Mouse (Mus musculus): ENCODE data around the gene Themis3. TPM values are rescaled to one million over a fixed set of nuclear protein-coding genes. Genes with fewer than 3 reads are reported as not detected.
"Not testable (repeated sequence)": the region's sequence is repeated elsewhere in the genome, so short reads cannot be mapped to it uniquely, and the experiment has no call there.

The Themis3 gene
- total RNA-seq, 1 experiment from 2014 or later: not detected

- no peak for DNase-seq
Measured at GRCm38 (mm10) chr17:66558404-66559317, 35.8 kb downstream of the Themis3 start.

- no peak for DNase-seq
Measured at GRCm38 (mm10) chr17:66552690-66553089, 41.7 kb downstream of the Themis3 start.

DNA sequence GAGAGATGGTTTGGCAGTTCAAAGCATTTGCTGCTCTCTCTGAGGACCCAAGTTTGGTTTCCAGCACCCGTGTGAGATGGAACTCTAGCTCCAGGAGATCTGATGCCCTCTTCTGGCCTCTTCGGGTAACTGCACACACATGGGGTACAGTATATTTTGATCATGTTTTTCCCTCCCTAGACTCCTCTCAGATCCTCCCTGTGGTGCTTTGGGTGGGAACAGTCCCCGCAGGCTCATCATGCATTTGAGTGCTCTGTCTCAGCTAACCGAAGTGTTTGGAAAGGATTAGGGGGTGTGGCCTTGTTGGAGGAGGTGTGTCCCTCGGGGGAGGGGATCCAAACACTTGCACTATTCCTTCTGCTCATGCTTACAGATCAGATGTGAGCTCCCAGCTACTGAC lies 43.9 kb downstream of the Themis3 start:
- DNase-seq: no peak

DNA sequence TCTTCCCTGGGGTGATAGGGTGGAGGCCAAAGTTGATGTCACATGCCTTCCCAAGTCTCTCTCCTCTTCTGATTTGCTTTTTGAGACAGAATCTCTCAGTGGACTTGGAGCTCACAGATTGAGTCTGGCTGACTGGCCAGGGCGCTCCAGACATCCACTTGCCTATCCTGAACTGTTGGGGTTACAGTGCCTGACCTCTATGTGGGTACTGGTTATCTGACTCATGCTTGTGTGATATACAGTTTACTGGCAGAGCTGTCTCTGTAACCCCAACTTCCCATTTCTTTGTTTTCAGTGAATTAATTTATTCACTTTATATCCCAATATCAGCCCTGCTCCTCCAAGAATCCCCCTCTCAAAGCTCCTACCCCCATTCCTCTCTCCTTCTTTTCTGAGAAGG lies 62.1 kb downstream of the Themis3 start:
- no peak for DNase-seq

- no peak for DNase-seq
Measured at GRCm38 (mm10) chr17:66523396-66523795, 71.0 kb downstream of the Themis3 start.

DNA sequence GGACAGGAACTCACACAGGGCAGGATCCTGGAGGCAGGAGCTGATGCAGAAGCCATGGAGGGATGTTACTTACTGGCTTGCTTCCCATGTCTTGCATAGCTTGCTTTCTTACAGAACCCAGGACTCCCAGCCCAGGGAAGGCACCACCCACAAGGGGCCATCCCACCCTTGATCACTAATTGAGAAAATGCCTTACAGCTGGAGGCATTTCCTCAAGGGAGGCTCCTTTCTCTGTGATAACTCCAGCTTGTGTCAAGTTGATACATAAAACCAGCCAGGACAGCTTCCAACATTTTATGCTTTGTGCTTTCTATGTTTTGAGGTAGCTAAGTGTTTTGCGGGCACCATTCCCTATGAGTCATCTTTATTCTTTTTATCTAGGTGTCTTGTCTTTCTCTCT lies 71.8 kb downstream of the Themis3 start:
- not testable (repeated sequence) for DNase-seq

DNA sequence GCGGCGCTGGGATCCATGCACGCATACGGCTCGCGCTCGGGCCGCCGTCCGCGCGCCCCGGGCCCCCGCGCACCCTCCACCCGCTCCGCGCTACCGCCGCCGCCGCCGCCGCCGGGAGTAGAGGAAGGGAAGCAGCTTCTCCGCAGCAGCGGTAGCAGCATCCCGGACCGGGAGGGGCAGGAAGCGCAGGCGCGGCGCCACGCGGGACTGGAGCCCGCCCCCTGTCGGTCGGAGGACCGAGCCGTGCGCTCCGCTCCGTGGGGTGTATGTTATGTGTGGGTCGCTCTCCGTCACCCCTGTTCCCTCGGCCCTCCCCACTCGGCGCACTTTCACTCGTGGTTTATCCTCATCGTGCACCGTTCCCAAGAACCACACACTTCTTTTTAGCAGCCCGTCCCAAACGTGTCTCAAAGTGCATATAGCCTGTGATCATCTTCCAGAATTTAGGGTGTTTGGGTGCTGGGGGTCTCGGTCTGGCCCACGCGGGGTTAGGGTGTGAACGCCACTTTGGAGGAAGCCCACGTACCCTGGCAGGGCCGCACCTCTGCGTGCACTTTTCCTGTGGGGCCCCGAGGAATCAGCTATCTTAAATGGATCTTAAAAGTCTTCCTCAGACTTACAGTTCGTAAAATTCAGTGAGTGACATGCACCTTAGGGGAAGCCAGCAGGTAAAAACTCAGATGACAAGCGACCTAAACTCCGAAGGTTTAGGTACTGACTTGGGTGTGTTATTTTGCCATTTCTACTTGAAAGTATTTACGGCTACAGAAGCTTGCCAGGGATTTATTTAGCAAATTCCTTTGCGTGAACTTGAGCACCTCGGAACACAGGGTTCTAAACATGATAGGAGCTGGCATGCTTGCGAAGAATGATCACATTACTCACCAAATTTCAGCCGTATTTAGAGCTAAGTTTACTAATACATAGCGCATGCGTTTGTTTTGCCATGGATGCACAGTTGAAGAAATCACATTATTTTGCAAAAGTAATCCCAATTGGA lies 74.6 kb downstream of the Themis3 start, which contains the start of gene Rab12:
Gene Rab12, minus strand, starts transcription at position 176 of the 1,000 bp plus-strand sequence.
- DNase-seq: peak; percentile 92

DNA sequence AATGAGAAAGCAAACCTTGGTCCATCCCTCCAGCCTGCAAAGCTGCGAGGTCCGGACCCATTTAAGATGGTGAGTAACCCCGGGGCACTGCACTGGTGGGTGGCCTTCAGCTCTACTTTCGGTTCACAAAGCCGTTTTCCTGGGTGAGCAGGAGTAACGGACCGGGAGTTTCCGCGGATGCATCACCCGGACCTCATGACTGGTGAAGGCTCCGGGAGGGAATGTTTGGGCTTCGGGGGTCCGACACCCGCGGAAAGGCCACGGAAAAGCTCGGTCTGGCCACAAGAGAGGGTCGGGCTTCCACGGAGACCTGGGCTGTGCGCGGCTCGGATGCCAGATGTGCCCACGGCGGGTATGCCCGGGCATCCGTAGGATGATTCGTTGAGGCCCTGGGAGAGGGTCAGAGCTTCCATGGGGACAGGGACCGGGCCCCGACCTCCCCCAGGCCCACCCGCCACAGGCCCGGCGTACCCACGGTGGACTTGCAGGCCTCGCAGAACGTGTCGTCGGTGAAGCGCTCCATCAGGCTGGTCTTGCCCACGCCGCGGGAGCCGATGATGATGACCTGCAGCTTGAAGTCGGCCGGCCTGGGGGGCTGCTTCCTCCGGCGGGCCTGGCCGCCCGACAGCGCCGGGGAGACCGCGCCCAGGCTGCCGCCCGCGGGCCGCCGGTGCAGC lies 75.4 kb downstream of the Themis3 start:
- peak; percentile 46 for DNase-seq

DNA sequence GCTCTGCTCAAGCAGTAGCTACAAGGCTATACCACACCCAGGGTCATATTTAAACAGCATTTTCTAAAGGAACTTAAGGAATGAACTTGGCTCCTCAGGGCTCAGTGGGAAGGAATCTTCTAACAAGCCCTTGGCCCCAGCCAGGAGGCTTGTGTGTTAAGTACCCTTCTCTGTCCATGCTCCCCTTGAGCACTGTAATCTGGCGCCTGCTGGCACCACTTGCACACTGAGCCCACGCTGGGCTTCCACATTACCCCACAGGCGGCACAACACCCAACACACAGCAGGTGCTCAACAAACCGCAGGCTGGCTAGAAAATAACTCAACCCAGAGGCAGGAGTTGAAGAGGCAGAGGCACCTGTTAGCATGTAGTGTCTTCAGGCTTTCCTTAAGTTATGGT lies 77.5 kb downstream of the Themis3 start:
- no peak for DNase-seq

- no peak for DNase-seq
Measured at GRCm38 (mm10) chr17:66514288-66514995, 80.0 kb downstream of the Themis3 start.

DNA sequence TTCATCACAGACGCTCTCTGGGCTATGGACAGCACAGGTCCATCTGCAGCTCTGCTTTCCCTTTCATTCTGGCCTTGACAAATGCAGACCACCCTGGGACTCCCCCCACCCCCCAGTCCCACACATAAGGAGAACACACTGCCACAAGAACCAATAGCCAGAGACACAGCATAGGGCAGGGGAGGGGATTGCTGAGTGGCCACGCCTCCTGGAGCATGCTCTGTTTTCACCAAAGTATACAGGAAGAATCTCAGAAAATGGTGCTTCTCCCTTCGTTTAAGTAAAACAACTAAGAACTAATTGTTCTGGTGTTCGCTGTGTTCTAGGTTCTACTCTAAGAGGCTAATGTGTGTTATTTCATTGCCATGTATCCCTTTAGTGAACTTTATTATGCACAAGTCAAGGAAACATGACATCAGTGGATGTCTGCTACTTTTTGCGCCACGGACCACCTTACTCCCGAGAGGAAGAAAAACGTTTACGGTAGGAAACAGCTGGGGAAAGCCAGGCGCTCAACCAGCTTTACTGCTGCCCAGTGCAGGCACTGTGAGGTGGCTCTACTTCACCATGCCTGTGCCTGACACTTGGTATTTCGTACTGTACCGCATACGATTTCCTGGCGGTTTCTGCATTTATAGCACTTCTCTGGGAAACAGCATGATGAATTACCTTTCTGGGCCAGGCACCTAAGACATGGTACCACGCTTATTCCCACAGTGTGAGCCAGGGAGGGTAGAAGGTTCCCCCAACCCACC lies 82.0 kb downstream of the Themis3 start:
- DNase-seq: no peak

DNA sequence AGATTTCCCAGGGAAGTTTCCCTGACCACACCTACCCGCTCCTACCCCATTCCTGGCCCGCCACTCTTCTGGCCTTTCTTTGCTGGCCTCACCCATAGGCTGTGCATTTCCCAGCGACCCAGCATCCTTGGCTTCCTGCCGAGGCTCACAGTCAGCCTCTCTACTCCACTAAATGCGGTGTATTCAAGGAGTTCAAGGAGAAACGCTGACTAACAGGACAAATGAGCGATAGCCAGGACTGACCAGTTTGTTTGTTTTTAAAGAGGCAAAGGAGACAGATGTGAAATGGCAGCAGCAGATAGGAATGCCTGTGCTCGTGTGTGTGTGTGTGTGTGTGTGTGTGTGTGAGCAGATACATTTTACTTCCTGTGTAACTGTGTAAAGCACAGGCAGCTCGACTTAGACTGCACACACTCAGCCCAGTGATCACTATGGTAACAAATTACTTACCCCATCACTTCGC lies 84.2 kb downstream of the Themis3 start:
- DNase-seq: peak; percentile 87

- no peak for DNase-seq
Measured at GRCm38 (mm10) chr17:66507049-66507954, 87.1 kb downstream of the Themis3 start.

DNA sequence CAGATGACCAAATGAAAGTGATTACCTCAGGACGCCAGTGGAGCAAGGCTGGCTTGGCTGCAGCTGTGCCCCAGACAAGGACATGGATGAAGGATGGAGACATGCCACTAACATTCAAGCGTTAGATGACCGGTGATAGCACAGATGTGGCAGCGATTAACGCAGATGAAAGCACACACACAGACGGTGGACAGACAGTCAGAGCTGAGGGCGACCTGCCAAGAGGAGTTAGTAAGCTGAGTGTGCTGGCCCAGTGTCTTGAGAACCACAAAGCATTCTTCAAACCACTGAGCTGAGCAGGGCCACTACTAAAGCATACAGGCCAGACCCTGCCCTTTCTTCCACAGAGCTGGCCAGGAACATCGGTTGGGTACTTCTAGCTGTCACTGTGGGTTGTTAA lies 89.5 kb downstream of the Themis3 start:
- DNase-seq: peak; percentile 66

Other genes with a start within 250 kb of the Themis3 start
- 13.4 and 14.7 TPM in 2 replicates for gene Mtcl1, start 144.9 kb downstream of the Themis3 start, total RNA-seq (2021)
- 84.6 and 98.9 TPM in 2 replicates for gene Rab12, start 74.9 kb downstream of the Themis3 start, total RNA-seq (2021)